In genomic region chr17:93314144-93314543, GRCm38 (mm10) we compare ENCODE assay signal across 25 mouse cellular contexts.
A peak's percentile ranks its signal among the peaks of the same experiment; 100 is the strongest.
DNase-seq lines count a peak whose midpoint lies in the region; ATAC-seq and TF ChIP-seq lines count a peak whose summit lies in the region.
"Had no signal": no experiment of that assay in that cellular context is flagged by ENCODE, and none has a peak within 500 bp of the region (broad histone marks: within the 10 kb centered on the region; RNA-seq: fewer than 3 reads in every experiment).

No protein-coding gene starts in this region.

- no peak overlapping the region for H3K4me2 ChIP-seq in forebrain, embryonic 12.5 days
- no peak overlapping the region for H3K4me2 ChIP-seq in forebrain, postnatal 0 days (ENCODE audit: low read depth)
- no peak overlapping the region for H3K4me2 ChIP-seq in hindbrain, embryonic 12.5 days (replicated peaks)
- H3K4me2 ChIP-seq in hindbrain, embryonic 14.5 days (replicated peaks) = no peak overlapping the region
- H3K4me2 ChIP-seq in lung, embryonic 14.5 days = no peak overlapping the region
- no peak overlapping the region for H3K4me2 ChIP-seq in lung, postnatal 0 days (replicated peaks; ENCODE audit: low read depth, low read length)
- H3K4me2 ChIP-seq in midbrain, embryonic 13.5 days (replicated peaks) = no peak overlapping the region
- no peak overlapping the region for H3K4me2 ChIP-seq in midbrain, postnatal 0 days (ENCODE audit: low read depth, low read length, poor library complexity, severe bottlenecking)
- H3K4me2 ChIP-seq: embryonic facial prominence, embryonic 13.5 days; forebrain, embryonic 13.5 days; heart, embryonic 11.5 days; hindbrain, embryonic 13.5 days had no signal

- 0 out of 2 replicates have a peak overlapping the region, but pooled peaks have one; percentile 1 for H3K27ac ChIP-seq in forebrain, embryonic 12.5 days
- no peak overlapping the region for H3K27ac ChIP-seq in forebrain, postnatal 0 days (ENCODE audit: low read depth, low read length)
- H3K27ac ChIP-seq in hindbrain, embryonic 12.5 days = peak overlapping the region; percentile 66; the same call in 1 of the 2 replicates
- H3K27ac ChIP-seq in hindbrain, embryonic 14.5 days = no peak overlapping the region
- H3K27ac ChIP-seq in lung, embryonic 14.5 days (ENCODE audit: low read depth) = no peak overlapping the region
- H3K27ac ChIP-seq in lung, postnatal 0 days (ENCODE audit: low read length) = no peak overlapping the region
- peak overlapping the region; percentile 63; the same call in 1 of the 2 replicates for H3K27ac ChIP-seq in midbrain, embryonic 13.5 days
- H3K27ac ChIP-seq in midbrain, postnatal 0 days (ENCODE audit: low read depth, low read length) = no peak overlapping the region
- H3K27ac ChIP-seq: embryonic facial prominence, embryonic 10.5 days; embryonic facial prominence, embryonic 13.5 days; forebrain, embryonic 13.5 days; hindbrain, postnatal 0 days had no signal

- H3K27me3 ChIP-seq in forebrain, embryonic 12.5 days = no peaks in the 10 kb centered on the region
- no peaks in the 10 kb centered on the region for H3K27me3 ChIP-seq in forebrain, postnatal 0 days (ENCODE audit: insufficient read depth, low read length)
- peaks cover 9% of the 10 kb centered on the region; the same call in 1 of the 2 replicates for H3K27me3 ChIP-seq in hindbrain, embryonic 12.5 days
- no peaks in the 10 kb centered on the region for H3K27me3 ChIP-seq in hindbrain, embryonic 14.5 days (ENCODE audit: control insufficient read depth, insufficient read depth, low read length)
- no peaks in the 10 kb centered on the region for H3K27me3 ChIP-seq in lung, embryonic 14.5 days (ENCODE audit: insufficient read depth, low read length)
- no peaks in the 10 kb centered on the region for H3K27me3 ChIP-seq in lung, postnatal 0 days (replicated peaks; ENCODE audit: insufficient read depth, low read length)
- H3K27me3 ChIP-seq in midbrain, embryonic 13.5 days = peaks cover 20% of the 10 kb centered on the region
- no peaks in the 10 kb centered on the region for H3K27me3 ChIP-seq in midbrain, postnatal 0 days (ENCODE audit: insufficient read depth, low read length)
- H3K27me3 ChIP-seq: embryonic facial prominence, embryonic 13.5 days; forebrain, embryonic 13.5 days had no signal

- no peak for TF ChIP-seq EP300 in lung, postnatal 0 days (IDR thresholded peaks at IDR 0.05)

- no peak for DNase-seq in forebrain, postnatal 0 days
- no peak for DNase-seq in hindbrain, embryonic 14.5 days (ENCODE audit: low spot score)
- DNase-seq in lung, embryonic 14.5 days = peak; percentile 2
- DNase-seq in lung, postnatal 0 days (ENCODE audit: low spot score) = no peak
- DNase-seq in midbrain, postnatal 0 days (ENCODE audit: low spot score) = no peak
- DNase-seq: adrenal gland, adult 8-10 months; adrenal gland, postnatal 25 days; cerebellum, adult 11-12 months; cerebellum, adult 8-10 months; cerebellum, postnatal 10 days; cerebellum, postnatal 36 days; embryo, embryonic 11 days; gastrocnemius, postnatal 25 days had no signal

- WGBS in forebrain, embryonic 12.5 days = 69% methylated on average over 3 of the region's 3 CpGs
- 71% methylated on average over 3 of the region's 3 CpGs for WGBS in forebrain, postnatal 0 days
- WGBS in hindbrain, embryonic 12.5 days = 58% methylated on average over 3 of the region's 3 CpGs
- WGBS in hindbrain, embryonic 14.5 days = 49% methylated on average over 3 of the region's 3 CpGs
- WGBS in lung, embryonic 14.5 days = 37% methylated on average over 3 of the region's 3 CpGs
- WGBS in lung, postnatal 0 days = 37% methylated on average over 3 of the region's 3 CpGs
- 60% methylated on average over 3 of the region's 3 CpGs for WGBS in midbrain, embryonic 13.5 days
- WGBS in midbrain, postnatal 0 days = 63% methylated on average over 3 of the region's 3 CpGs

- no peaks in the 10 kb centered on the region for H3K9me3 ChIP-seq in forebrain, embryonic 12.5 days
- H3K9me3 ChIP-seq in forebrain, postnatal 0 days (ENCODE audit: low read length) = 0 out of 2 replicates have a peak, but pooled peaks cover 4% of the 10 kb centered on the region
- no peaks in the 10 kb centered on the region for H3K9me3 ChIP-seq in hindbrain, embryonic 12.5 days (replicated peaks)
- 0 out of 2 replicates have a peak, but pooled peaks cover 5% of the 10 kb centered on the region for H3K9me3 ChIP-seq in hindbrain, embryonic 14.5 days (ENCODE audit: control insufficient read depth, low read length)
- H3K9me3 ChIP-seq in lung, embryonic 14.5 days (ENCODE audit: low read depth, low read length) = no peaks in the 10 kb centered on the region
- H3K9me3 ChIP-seq in lung, postnatal 0 days (ENCODE audit: low read length) = no peaks in the 10 kb centered on the region
- H3K9me3 ChIP-seq in midbrain, embryonic 13.5 days = no peaks in the 10 kb centered on the region
- H3K9me3 ChIP-seq in midbrain, postnatal 0 days (ENCODE audit: low read length) = no peaks in the 10 kb centered on the region
- H3K9me3 ChIP-seq: embryonic facial prominence, embryonic 10.5 days; embryonic facial prominence, embryonic 13.5 days; forebrain, embryonic 13.5 days; hindbrain, embryonic 13.5 days had no signal

- no peak for TF ChIP-seq CTCF in forebrain, postnatal 0 days (IDR thresholded peaks at IDR 0.05; ENCODE audit: low read depth)
- TF ChIP-seq CTCF in lung, embryonic 14.5 days (IDR thresholded peaks at IDR 0.05; ENCODE audit: low read depth) = no peak
- no peak for TF ChIP-seq CTCF in lung, postnatal 0 days (IDR thresholded peaks at IDR 0.05)
- TF ChIP-seq CTCF in midbrain, postnatal 0 days (IDR thresholded peaks at IDR 0.05) = no peak

- no peak for ATAC-seq in forebrain, embryonic 12.5 days (ENCODE audit: low FRiP score)
- ATAC-seq in forebrain, postnatal 0 days = no peak
- no peak for ATAC-seq in hindbrain, embryonic 12.5 days (ENCODE audit: low FRiP score)
- no peak for ATAC-seq in hindbrain, embryonic 14.5 days (ENCODE audit: low FRiP score)
- ATAC-seq in lung, embryonic 14.5 days (ENCODE audit: insufficient read depth) = no peak
- ATAC-seq in lung, postnatal 0 days = no peak
- ATAC-seq in midbrain, embryonic 13.5 days = no peak
- ATAC-seq in midbrain, postnatal 0 days (ENCODE audit: low FRiP score) = no peak
- ATAC-seq: activated CD4-positive, CD25-positive, alpha-beta regulatory T cell, adult 4 months; inflammation-experienced regulatory T-cells, adult 6 months had no signal

- H3K4me1 ChIP-seq in forebrain, embryonic 12.5 days = peaks cover 11% of the 10 kb centered on the region; the same call in 1 of the 2 replicates
- H3K4me1 ChIP-seq in forebrain, postnatal 0 days (ENCODE audit: insufficient read depth) = no peaks in the 10 kb centered on the region; the same call in 1 of the 2 replicates
- peaks cover 11% of the 10 kb centered on the region for H3K4me1 ChIP-seq in hindbrain, embryonic 12.5 days
- H3K4me1 ChIP-seq in hindbrain, embryonic 14.5 days (replicated peaks; ENCODE audit: control insufficient read depth, insufficient read depth, low read length) = peaks cover 26% of the 10 kb centered on the region
- H3K4me1 ChIP-seq in lung, embryonic 14.5 days (ENCODE audit: insufficient read depth) = no peaks in the 10 kb centered on the region
- H3K4me1 ChIP-seq in lung, postnatal 0 days (ENCODE audit: insufficient read depth, low read depth, low read length) = no peaks in the 10 kb centered on the region
- peaks cover 19% of the 10 kb centered on the region for H3K4me1 ChIP-seq in midbrain, embryonic 13.5 days (replicated peaks)
- no peaks in the 10 kb centered on the region for H3K4me1 ChIP-seq in midbrain, postnatal 0 days (ENCODE audit: insufficient read depth, low read length)
- H3K4me1 ChIP-seq: embryonic facial prominence, embryonic 13.5 days had no signal

- H3K9ac ChIP-seq in forebrain, embryonic 12.5 days = no peak overlapping the region
- H3K9ac ChIP-seq in forebrain, postnatal 0 days = no peak overlapping the region
- no peak overlapping the region for H3K9ac ChIP-seq in hindbrain, embryonic 12.5 days
- H3K9ac ChIP-seq in hindbrain, embryonic 14.5 days = no peak overlapping the region
- no peak overlapping the region for H3K9ac ChIP-seq in lung, embryonic 14.5 days
- H3K9ac ChIP-seq in lung, postnatal 0 days (replicated peaks; ENCODE audit: low read depth) = no peak overlapping the region
- no peak overlapping the region for H3K9ac ChIP-seq in midbrain, embryonic 13.5 days (replicated peaks)
- no peak overlapping the region for H3K9ac ChIP-seq in midbrain, postnatal 0 days (replicated peaks; ENCODE audit: low read length, poor library complexity, severe bottlenecking)
- H3K9ac ChIP-seq: embryonic facial prominence, embryonic 13.5 days; forebrain, embryonic 13.5 days; hindbrain, embryonic 13.5 days had no signal

- no peak overlapping the region for H3K4me3 ChIP-seq in forebrain, embryonic 12.5 days (replicated peaks)
- H3K4me3 ChIP-seq in forebrain, postnatal 0 days (ENCODE audit: low read depth, low read length) = no peak overlapping the region
- no peak overlapping the region for H3K4me3 ChIP-seq in hindbrain, embryonic 12.5 days
- H3K4me3 ChIP-seq in hindbrain, embryonic 14.5 days (replicated peaks; ENCODE audit: low read length) = no peak overlapping the region
- H3K4me3 ChIP-seq in lung, embryonic 14.5 days (ENCODE audit: low read depth, low read length) = no peak overlapping the region
- no peak overlapping the region for H3K4me3 ChIP-seq in lung, postnatal 0 days (ENCODE audit: low read depth, low read length)
- H3K4me3 ChIP-seq in midbrain, embryonic 13.5 days (replicated peaks) = no peak overlapping the region
- no peak overlapping the region for H3K4me3 ChIP-seq in midbrain, postnatal 0 days (ENCODE audit: low read depth, low read length)
- H3K4me3 ChIP-seq: embryonic facial prominence, embryonic 10.5 days; embryonic facial prominence, embryonic 13.5 days; erythroblast, embryonic 14.5 days; forebrain, embryonic 13.5 days; hindbrain, embryonic 13.5 days had no signal

- no peaks in the 10 kb centered on the region for H3K36me3 ChIP-seq in forebrain, embryonic 12.5 days (replicated peaks)
- no peaks in the 10 kb centered on the region for H3K36me3 ChIP-seq in forebrain, postnatal 0 days (ENCODE audit: insufficient read depth)
- H3K36me3 ChIP-seq in hindbrain, embryonic 12.5 days = no peaks in the 10 kb centered on the region
- no peaks in the 10 kb centered on the region for H3K36me3 ChIP-seq in hindbrain, embryonic 14.5 days (replicated peaks; ENCODE audit: control insufficient read depth, insufficient read depth)
- H3K36me3 ChIP-seq in lung, embryonic 14.5 days (ENCODE audit: insufficient read depth) = no peaks in the 10 kb centered on the region
- H3K36me3 ChIP-seq in lung, postnatal 0 days (ENCODE audit: insufficient read depth, low read length) = no peaks in the 10 kb centered on the region
- no peaks in the 10 kb centered on the region for H3K36me3 ChIP-seq in midbrain, embryonic 13.5 days
- H3K36me3 ChIP-seq in midbrain, postnatal 0 days (ENCODE audit: insufficient read depth, low read length) = no peaks in the 10 kb centered on the region
- H3K36me3 ChIP-seq: embryonic facial prominence, embryonic 10.5 days; embryonic facial prominence, embryonic 13.5 days; hindbrain, embryonic 13.5 days had no signal

Comparison
In these comparisons a context has a peak if more than half of its experiments do, and no peak if none do; other contexts are left out.
1. H3K27ac ChIP-seq: peak in forebrain, embryonic 12.5 days (single experiment), hindbrain, embryonic 12.5 days (single experiment) and midbrain, embryonic 13.5 days (single experiment); none in forebrain, postnatal 0 days (single experiment), hindbrain, embryonic 14.5 days (single experiment), lung, embryonic 14.5 days (single experiment), lung, postnatal 0 days (single experiment) and midbrain, postnatal 0 days (single experiment).